Mouse (Mus musculus) frontal cortex, adult (tissue): Measurements from ENCODE around the gene Trpm3.

Experiments used
- ATAC-seq: cut with Nextera tagmentation; 2 replicates; pipeline ENCODE4 v1.9.2; 2017; ENCODE audit warnings: mild to moderate bottlenecking, moderate library complexity, mixed read lengths; ENCODE audit not compliant: low TSS enrichment

Gene Trpm3

DNA sequence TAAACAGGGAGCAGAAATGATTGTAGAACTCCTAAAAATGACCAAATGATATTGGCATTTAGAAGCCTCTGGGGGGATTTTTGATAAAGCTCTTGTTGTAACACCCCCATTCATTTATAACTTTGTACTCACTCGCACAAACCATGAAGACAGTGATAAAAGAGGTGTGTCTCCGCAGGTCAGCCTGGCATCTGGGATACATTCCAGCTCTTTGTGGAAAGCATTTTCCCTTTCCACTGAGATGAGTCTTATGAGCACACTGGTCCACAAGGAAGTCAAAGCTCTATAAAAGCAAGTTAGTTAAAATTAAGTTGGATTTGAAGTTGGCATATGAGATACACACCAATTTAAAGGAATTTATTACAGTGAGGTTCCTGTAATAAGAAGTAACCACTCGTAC is 600.4 kb downstream of the Trpm3 start:
- ATAC-seq = no peak

DNA sequence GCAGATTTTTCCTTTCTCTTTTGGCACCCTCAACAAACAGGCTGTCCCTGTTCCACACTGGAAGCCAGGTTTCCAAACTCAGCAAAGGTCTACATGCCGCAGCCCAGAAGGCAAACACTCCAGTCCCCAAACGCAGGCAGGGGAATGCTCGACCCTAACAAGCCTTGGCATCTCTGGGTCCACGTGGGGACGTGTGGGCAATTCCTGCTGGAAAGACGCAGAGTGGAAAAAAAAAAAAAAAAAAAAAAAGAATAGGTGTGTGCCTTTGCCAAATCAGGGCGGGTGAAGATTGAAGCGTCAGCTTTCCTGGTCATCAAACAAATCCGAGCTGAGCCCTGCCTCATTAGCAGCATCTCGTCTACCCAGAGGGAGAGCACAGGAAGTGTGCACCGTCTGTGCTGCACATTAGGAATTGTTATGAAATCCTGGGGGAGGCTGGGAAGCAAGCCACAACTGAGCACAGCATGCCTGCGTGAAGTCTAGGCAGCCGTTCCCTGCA is 614.5 kb downstream of the Trpm3 start:
- peak; percentile 94 for ATAC-seq

DNA sequence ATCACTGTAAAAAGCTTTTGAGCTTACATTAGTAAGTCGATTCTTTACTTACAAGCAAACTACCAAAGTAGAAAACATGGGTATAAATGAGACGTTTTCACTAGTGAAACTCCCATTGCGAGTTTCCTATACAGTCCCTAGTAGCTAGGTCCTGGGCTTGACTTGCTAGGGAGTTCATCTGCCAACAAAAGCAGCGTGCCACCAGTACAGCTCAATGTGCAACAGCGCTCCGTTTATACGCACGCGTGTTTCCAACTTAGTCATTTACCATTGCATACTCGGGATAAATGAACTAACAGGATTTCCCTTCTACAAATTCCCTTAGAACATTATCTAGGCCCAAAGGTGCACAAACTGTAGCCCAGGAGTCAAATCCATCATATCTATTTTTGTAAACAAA is 615.2 kb downstream of the Trpm3 start:
- peak; percentile 74 for ATAC-seq

DNA sequence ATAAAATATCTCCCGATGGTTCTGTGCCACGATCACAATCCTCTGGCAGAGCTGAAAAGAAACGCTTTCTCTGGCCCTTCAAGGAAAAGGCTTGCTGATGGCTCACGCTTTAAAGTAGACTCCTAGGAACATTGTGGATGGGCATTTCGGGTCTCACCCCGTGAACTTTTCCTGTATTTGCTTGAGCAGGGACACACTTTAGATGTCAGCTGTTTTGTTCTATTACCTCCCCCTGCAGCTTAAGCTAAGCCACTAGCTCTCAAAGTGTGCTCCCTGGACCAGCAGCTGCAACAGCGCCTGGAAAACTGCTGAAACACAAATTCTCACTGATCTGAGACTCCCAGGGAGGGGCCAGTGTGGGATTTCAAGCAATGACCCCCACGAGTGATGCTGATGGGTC is 615.7 kb downstream of the Trpm3 start:
- 0 out of 2 replicates have a peak, but pooled peaks have one; percentile 6 for ATAC-seq

DNA sequence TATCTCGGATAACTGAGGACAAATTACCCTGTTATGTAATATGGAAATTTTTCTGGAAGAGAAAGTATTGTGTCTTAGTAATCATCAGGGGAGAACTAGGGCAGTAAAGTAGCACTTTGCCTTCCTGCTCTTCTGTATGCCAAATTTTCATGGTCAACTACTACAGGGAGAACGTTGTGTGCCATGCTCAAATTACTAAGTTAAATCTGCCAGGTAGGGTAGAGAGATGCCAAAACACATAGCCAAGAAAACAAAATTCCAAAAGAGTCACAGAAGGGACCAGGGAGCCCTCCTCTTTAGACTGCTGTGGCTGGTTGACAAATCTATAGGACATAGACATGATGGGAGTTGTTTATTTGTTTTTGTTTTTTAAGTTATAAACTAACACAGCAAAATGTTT is 619.6 kb downstream of the Trpm3 start:
- no peak for ATAC-seq

DNA sequence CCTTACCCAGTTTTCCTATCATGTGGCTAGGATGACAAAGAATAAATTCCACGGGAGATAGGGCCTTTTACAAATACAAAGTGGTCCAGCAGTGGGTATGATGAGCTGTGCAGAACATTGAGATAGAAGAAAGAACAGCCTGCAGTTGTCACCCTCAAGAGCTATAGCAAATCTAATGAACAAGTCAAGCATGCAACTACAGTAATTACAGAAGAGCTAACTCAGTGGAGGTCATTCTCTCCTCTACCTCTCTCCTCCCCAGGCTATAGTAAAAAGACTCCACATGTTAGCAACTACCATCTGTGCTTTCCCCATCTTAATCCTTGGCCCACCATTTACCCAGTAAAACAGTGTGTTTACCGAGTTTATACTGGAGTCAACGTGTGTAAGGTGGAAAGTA is 629.4 kb downstream of the Trpm3 start:
- ATAC-seq = no peak

DNA sequence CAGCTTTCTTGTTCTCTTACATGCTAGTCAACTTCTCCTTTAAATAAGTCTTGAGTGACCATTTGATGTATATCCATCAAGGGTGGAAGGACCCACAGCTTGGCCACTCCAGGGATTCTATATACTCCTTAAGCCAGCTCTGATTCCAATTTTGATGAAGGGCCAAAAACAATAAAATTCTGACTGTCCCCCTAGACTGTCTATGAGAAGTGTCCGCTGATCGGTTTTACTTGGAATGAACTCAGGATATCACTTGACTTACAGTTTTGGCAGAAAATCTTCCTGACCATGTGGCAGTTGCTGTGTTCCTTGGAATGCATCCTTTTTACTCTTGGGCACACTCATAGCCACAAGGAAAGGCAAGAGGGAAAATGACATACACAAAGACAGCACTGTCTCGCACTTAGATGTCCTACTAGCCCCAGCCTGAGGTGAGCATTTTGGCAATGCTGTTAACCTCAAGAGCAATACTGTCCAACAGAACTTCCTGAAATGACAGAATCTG is 636.4 kb downstream of the Trpm3 start:
- no peak for ATAC-seq

DNA sequence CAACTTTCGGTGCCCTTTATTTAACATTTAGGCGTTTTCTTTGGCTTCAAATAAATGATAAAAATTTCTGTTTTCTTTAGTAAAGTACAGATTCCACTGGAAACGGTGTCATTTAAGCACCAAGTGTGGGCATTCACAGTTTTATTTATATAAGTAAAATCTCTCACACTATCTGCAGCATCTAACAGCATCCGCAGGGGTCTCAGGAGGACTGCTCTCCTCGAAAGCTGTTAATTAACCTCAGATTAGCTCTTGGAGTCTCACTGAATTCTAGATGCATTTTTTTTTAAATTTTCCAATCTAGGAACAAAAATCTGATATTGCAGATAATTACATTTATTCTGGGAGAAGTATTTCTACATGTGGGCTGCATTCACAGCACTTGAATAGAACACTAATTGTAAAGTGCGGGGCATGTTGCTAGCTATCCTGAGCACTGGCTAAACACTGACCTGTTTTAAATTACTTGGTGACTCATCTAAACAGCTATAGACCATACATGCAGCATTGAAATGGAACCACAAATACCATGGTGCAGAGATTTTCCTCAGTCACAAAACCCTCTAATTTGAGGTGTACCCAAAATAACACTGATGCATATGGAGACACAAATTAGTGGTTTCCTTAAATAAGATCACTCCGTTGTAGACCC is 641.5 kb downstream of the Trpm3 start:
- ATAC-seq = peak; percentile 70

DNA sequence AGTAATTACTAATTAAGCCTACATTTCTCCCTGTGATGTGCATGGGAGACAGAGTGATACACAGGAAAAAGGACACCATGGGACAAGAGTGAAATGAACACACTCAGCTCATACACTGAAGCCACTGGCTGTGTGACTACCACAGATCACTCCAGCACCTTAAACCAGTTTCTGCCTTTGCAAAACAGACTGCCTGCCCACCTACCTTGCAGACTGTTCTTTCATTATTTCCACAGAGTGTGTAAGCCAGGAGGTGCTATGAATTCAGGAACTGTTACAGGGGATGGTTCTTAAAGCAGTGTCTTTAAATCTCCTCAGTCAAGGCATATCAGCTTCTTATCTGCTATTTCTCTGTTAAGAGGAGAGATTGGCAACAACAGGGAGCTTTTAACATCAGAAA is 642.7 kb downstream of the Trpm3 start:
- peak; percentile 85 for ATAC-seq

DNA sequence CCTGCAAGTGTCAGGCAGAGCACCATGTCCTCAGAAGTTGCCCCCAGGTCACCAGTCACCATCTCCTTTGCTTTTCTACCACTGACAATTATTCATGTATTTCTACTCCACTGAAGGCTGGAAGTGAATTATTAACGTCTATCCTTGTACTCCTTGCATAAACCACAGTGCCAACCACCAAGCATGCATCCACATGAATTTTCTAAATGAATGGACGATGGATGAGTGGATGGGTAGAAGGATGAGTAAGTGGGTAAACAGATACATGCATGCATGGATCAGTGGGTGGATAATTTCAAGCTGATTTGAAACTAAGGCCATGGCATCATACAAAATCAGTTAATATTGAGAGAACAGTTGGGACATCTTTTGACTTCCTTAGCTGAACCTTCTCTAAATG is 644.9 kb downstream of the Trpm3 start:
- ATAC-seq = no peak

DNA sequence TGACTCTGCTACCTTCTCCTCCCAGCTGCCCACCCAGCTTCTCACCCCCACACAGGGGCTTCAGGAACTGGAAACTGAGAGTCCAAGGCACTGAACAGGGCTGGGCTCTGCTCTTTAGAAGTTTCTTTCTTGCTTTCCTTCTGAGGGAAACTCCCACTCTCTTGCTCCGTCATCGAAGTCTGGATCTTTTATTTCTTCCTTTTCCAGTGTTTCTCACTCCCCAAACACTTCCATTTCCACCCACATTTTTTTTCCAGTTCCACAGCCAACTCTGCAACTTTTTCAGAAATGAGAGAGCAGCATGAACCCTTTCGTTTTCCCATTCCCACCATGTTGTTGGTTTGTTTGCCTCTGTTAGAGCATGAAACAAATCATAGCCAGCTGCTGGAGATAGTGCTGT is 650.9 kb downstream of the Trpm3 start:
- peak; percentile 86 for ATAC-seq

DNA sequence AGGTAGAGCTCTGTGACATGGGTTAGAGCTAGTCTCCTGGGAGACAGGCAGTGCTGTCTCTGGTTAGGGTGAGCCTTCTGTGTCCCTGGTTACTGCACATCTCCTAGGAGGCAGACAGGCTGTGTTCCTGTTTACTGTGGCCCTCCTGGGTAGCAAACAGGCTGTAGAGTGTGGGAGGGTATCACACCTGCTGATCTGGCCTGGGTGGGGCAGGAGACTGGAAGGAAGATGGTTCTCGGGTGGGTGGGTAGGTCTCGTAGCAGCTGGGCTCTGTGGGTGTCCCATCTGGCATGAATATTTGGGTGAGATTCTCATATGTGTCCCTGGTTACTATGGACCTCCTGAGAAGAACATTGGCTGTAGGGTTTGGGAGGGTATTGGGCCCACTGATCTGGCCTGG is 658.1 kb downstream of the Trpm3 start:
- ATAC-seq = no peak

DNA sequence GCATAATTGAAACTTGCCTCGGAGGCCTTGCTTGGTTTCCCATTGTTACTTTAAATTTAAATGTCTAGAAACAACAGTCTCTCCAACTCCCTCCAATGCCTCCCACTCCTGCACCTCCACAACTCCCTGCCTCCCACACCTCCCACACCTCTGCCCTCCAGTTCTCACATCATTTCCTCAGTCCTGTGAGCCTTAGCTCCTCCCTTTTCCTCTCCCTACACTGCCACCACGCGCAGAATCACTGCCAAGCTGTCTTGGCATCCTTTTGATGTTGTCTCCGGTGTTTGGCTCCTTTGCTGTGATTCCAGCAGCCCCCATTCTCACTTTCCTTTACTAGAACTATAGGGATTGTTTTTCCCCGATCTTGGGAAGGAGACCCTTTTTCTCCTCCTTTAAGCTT is 661.6 kb downstream of the Trpm3 start:
- ATAC-seq = peak; percentile 75

DNA sequence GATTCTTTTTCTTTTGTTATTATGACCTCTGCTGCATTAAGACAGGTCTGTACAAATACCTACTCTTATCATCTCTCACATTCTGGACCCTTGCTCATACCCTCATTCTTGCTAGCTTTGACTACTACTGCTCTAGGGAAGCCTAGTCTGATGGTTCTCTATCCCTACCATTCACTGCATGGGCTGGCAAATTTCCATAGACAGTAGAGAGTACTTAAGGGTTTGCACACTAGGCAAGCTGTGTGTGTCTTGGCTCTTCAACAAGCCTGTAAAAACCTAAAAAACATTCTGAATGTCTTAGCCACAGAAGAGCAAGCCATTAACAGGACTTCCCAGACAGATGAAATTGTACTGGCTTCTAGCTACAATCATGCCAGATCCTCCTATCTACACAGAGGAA is 664.5 kb downstream of the Trpm3 start:
- no peak for ATAC-seq

DNA sequence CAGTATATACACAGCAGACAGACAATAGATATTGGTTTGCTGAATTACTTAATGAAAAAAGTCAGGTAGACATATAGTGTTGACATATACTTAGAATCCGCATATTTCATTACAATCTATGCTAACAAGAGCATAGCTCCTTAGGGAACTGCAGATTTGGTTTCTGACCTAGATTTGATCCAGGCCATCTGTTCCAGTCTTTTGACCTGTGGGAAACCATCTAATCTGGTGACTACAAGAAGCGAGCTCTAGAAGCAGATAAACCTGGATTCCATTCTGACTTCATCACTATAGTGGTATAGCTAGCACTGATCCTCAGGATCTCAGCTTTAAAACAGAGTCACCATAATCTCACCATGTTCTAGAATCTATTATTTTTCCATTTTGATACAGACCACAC is 665.5 kb downstream of the Trpm3 start:
- ATAC-seq = no peak

DNA sequence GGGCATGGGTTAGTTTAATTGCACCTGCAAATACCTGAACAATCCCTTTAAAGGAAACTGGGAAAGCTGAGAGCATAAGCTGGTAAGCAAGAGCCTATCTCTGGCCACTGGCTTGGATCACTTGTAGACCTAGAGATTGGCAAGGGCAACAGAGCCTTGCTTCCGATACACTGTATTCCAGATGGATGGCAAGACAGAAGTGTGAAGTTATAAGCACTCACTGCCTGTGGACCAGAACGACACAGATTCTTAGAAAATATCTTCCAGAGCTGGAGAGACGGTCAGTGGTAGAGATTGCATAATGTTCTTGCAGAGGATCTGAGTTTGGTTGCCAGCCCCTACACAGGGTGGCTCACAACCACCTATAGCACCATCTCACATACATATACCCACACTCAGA is 671.4 kb downstream of the Trpm3 start:
- ATAC-seq = peak; percentile 93

DNA sequence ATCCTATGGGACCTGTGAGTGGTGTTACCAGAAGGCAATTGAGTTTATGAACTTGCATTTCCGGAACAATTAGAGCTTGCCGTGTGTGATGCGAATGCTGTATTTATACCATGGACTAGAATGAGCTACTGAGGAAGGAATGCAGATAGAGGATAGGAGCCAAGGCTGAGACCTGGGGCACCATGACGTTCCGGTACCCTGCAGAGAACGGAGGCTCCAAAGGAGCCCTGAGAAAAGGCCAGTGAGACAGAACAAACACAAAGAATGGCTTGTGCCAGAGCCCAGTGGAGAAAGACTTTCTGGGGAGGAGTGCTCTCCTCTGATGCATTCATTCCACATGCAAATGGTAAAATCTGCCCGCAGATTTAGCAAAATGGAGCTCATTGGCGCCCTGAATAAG is 682.9 kb downstream of the Trpm3 start:
- ATAC-seq = no peak

DNA sequence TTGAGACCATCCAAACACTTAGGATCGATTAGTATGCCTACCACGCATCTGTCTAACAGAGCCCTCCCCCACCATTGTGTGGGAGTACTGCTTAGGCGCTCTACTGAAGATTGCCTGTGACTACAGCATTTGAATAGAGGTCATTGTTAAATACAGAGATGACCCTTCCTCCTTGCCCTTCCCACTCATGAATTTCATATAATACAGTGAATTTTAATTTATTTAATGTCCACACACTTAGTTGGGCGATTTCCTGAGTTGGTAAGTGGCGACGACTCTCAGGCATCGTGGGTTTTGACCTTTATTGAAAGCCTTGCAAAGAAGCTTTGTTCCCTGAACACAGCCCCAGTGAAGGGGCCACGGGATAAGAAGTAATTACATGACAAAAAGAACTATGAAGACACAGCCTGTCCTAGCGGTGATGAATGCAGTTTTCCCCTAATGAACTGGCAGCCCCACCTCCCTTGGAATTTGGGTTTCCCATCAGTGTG is 684.7 kb downstream of the Trpm3 start:
- no peak for ATAC-seq

DNA sequence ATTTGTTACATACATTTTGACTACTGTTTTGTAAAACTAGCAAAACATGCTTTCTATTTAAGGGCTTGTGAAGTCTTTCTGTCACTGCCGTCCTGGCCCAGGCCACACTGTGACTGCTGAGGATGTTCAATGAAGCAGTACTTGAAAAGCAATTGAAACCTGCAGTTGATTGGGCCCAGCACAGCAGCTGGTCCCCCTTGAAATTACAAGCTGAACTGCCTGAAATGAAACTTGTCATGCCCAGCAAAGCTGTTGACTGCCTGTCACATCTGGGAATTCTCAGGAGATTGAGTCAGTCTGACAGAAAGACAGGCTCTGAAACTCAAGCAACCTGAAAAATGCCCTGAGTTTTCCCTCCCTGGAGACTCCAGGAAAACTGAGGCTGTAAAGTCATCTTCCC is 687.0 kb downstream of the Trpm3 start:
- no peak for ATAC-seq

DNA sequence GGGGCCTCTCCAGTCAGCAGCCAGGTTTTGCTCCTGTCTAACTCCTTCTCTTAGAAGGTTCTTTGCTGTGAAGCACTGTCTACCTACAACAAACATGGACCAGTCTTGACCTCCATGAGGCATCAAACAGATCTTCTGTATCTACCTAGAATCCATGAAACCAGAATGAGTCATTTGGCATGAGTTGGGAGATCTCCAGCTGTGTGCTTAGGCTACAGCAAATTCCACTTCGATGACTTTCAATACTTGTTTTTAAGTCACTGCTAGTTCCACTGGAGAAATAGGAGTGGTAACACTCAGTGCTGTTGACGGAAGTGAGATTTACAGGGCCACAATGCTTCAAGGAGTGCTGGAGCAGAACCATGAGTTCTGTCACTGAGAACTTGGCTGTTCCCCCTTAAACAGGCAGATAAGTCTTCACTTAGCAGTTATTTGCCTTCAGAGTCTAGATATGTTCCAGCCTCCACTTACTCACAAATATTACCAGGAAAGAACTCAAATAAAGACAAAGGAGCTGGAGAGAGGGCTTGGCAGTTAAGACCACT is 689.4 kb downstream of the Trpm3 start:
- no peak for ATAC-seq

DNA sequence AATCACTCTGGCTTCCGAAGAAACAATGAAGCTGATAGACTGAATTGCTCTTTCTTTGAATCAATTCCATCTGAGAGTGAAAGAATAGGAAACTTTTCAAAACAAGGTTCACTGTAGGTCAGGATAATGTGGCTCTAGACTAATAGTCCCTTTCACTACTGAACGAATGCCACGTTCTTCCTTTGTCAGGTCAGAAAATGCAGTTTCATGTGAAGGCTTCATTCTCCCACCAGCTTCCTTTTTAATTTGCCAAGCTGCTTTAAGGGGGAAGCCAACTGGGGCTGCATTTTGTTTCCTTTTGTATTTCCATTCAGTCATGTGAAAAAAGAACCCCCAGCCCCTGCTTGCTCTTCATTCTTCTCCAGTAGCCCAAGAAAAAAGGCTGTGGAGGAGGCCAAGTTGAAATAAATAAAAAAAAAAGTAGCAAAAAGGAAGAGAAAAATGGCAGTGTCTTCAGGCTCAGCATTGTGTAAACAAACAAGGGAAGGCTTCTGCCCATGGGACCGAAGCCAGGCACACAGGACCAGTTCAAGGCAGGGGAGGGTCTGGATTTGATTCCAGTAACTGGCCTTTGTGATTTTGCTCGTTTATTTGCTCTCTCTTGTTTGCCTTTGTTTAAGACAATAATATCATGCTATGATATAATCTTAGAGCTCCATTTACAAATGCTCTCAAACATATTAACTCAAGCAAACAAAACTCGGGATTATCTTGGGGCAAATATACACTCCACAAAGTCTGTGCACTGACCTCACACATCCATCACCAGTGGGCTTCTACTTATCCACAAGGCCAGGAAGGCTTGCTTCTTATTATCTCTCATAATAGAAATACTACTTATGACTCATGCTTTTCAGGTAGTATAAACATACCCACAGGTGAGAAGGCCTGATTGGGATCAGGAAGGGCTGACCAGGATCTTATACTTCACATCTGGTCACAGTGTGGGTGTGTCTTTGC is 702.5 kb downstream of the Trpm3 start:
- ATAC-seq = no peak

DNA sequence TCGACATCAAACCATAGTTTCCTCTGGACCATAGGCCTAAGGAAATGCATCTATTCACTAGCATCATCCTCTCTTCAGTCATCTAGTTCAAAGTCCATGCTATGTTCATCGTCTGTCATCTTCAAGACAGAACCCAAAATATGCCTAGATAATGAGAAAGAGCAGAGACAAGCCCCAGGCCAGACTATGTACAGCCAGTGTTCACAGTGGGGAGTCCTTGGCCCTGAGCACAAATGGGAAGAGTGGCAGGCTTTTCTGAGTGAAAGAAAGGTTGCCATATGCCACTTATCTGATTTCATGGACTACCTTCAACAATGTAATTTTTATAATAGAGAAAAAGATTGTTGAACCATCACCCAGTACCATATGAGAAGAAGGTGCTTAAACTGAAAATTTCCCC is 703.9 kb downstream of the Trpm3 start:
- ATAC-seq = no peak
